Mouse (Mus musculus) C2C12 (cell line): ENCODE results near the gene Thegl. TPM values are rescaled to one million over a fixed set of nuclear protein-coding genes. Genes with fewer than 3 reads are reported as not detected.

Experiments used
- H3K27me3 ChIP-seq: one replicate; pipeline ENCODE4 v1.6.1; 2011; ENCODE audit not compliant: control insufficient read depth, insufficient read depth, insufficient read length
- H3K36me3 ChIP-seq: one replicate; pipeline ENCODE4 v1.6.1; 2011; ENCODE audit not compliant: control insufficient read depth, insufficient read depth
- H3K4me3 ChIP-seq: one replicate; pipeline ENCODE4 v1.5.1; 2011; ENCODE audit warnings: mild to moderate bottlenecking, control low read depth; ENCODE audit not compliant: poor library complexity, insufficient read depth, severe bottlenecking
- H3K79me2 ChIP-seq: one replicate; pipeline ENCODE4 v1.6.1; 2011; ENCODE audit not compliant: control insufficient read depth, insufficient read depth
- H3K79me3 ChIP-seq: one replicate; pipeline ENCODE4 v1.6.1; 2011; ENCODE audit warnings: low read depth, control low read depth
- H3ac ChIP-seq: one replicate; pipeline ENCODE3; 2011; ENCODE audit warnings: low read depth; ENCODE audit not compliant: control insufficient read depth, insufficient read length
- CEBPB ChIP-seq: IDR thresholded peaks from one replicate; pipeline ENCODE4 v1.6.1; 2011; ENCODE audit warnings: low read depth, mild to moderate bottlenecking, control low read depth, moderate library complexity
- CTCF ChIP-seq: IDR thresholded peaks from one replicate; pipeline ENCODE4 v1.5.1; 2011; ENCODE audit not compliant: control insufficient read depth, insufficient read depth, insufficient read length
- FOSL1 ChIP-seq: IDR thresholded peaks from one replicate; pipeline ENCODE4 v1.8.0; 2011; ENCODE audit warnings: mild to moderate bottlenecking, low read length; ENCODE audit not compliant: poor library complexity, insufficient read depth, severe bottlenecking
- MAX ChIP-seq: IDR thresholded peaks from one replicate; pipeline ENCODE4 v1.6.1; 2011; ENCODE audit warnings: mild to moderate bottlenecking, control low read depth
- MYOD1 ChIP-seq: IDR thresholded peaks from one replicate; pipeline ENCODE4 v1.6.1; 2011; ENCODE audit warnings: low read depth; ENCODE audit not compliant: control insufficient read depth, insufficient read length
- MYOG ChIP-seq: IDR thresholded peaks from one replicate; pipeline ENCODE4 v1.6.1; 2011; ENCODE audit not compliant: control insufficient read depth, insufficient read length; ENCODE audit errors: extremely low read depth
- USF1 ChIP-seq: IDR thresholded peaks from one replicate; pipeline ENCODE4 v1.6.1; 2011; ENCODE audit warnings: low read depth, mild to moderate bottlenecking, control low read depth, moderate library complexity
- polyA plus RNA-seq: library from polyadenylated mRNA; unstranded; fragments of >200 nt; fragmentation: generic; extraction: Trizol; gene quantifications from one replicate; pipeline ENCODE4 v1.2.1, GENCODE M21; 2012; ENCODE audit warnings: missing spikeins

Gene Thegl
- polyA plus RNA-seq, 1 experiment, result not detected

DNA sequence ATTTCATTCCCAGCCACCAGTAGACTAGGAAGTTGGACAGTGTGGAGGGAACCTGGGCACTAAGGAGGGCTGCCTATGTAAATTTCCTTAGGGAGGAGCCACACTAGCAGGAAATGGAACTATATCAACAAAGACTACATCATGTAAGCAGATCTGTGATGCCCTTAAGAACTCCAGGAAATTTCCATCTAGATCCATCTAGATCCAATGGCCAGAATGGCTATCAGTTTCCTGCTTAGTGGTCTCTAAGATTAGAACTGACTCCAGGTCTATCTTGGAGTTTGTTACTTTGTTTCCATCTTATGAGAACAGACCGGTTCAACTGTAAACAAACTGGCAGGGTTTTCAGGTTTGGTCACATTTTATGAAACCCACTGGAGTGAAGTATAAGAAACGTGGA, 94.0 kb downstream of the Thegl start:
- Histone ChIP-seq H3K79me3 (no peaks in the 10 kb centered on the region), H3K36me3 (no peaks in the 10 kb centered on the region), H3K4me3 (no peak overlapping the region), H3ac (no peak overlapping the region), H3K27me3 (no peaks in the 10 kb centered on the region), H3K79me2 (no peaks in the 10 kb centered on the region)
- TF ChIP-seq MYOG (no peak), FOSL1 (no peak), CEBPB (no peak), USF1 (no peak), MAX (no peak), MYOD1 (no peak), CTCF (no peak)

Other genes with a start within 250 kb of the Thegl start
- 3.5 TPM for gene Aasdh, start 110.5 kb upstream of the Thegl start, polyA plus RNA-seq
- 115 TPM for gene Paics, start 64.7 kb upstream of the Thegl start, polyA plus RNA-seq
- gene Ppat, start 64.4 kb upstream of the Thegl start, polyA plus RNA-seq, result 19.5 TPM
- 47.1 TPM for gene Srp72, start 41.3 kb upstream of the Thegl start, polyA plus RNA-seq
- gene Arl9, start 12.0 kb upstream of the Thegl start, polyA plus RNA-seq, result not detected
- gene Hopx, start 99.1 kb downstream of the Thegl start, polyA plus RNA-seq, result 0.15 TPM
- not detected for gene Spink2, start 195.4 kb downstream of the Thegl start, polyA plus RNA-seq
- 7.1 TPM for gene Rest, start 249.5 kb downstream of the Thegl start, polyA plus RNA-seq